Mouse (Mus musculus): Measurements from ENCODE around the gene Pah.

DNA sequence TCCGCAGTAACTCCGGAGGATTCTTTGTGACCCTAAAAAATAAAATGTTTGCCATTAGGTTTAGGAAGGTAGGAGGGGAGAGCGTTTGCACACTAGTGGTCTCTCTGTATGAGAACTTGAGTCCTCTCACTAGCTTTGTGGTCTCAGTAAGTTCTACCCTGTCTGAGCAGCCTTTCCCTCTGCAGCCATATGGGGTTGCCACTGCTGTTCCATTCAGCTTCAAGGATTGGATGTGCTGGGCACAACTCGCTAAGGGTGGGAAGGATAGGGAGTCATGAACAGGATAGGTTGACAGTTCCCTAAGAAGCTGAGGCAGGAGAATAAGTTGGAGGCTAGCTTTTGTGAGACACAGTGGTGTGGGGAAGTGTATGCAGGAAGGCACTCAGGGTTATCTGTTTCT lies 27.4 kb upstream of the Pah start:
- TF ChIP-seq GATA1 (IDR thresholded peaks at IDR 0.05; ENCODE audit: borderline replicate concordance, low read length) = no peak
- TF ChIP-seq FLI1 (IDR thresholded peaks at IDR 0.05; ENCODE audit: low read length) = no peak

All from megakaryocyte, embryonic 14.5 days (primary cell).